Mouse (Mus musculus) MEL (cell line): Measurements from ENCODE around the gene Cnih1. TPM values are rescaled to one million over a fixed set of nuclear protein-coding genes. Genes with fewer than 3 reads are reported as not detected.

Source experiments
- DNase-seq: peaks from one replicate; pipeline ENCODE4 v3.0.0; 2011; ENCODE audit warnings: low read depth, low spot score
- H3K27ac ChIP-seq: 2 replicates; pipeline ENCODE4 v1.5.1; 2012; ENCODE audit warnings: low read depth, mild to moderate bottlenecking, control low read depth, low read length, moderate library complexity; ENCODE audit not compliant: control insufficient read depth
- H3K27me3 ChIP-seq, 2 experiments: fragments of 150-350 bp in 1 of 2; sonication (generic) in 1 of 2; 2 replicates each; pipeline ENCODE4 v1.6.1; 2012; ENCODE audit warnings: low read length in 2 of 2, mild to moderate bottlenecking in 2 of 2, improper control_type of control experiment in 1 of 2, moderate library complexity in 1 of 2; ENCODE audit not compliant: insufficient read depth in 2 of 2, control insufficient read depth in 1 of 2
- H3K36me3 ChIP-seq, 2 experiments: 2 replicates each; pipeline ENCODE4 v1.6.1; 2012 to 2014; ENCODE audit warnings: low read length in 2 of 2, improper control_type of control experiment in 1 of 2, inconsistent platforms in 1 of 2, mild to moderate bottlenecking in 1 of 2; ENCODE audit not compliant: insufficient read depth in 2 of 2, control insufficient read depth in 1 of 2
- H3K4me1 ChIP-seq, 2 experiments: fragments of 150-350 bp in 1 of 2; sonication (generic) in 1 of 2; 2 replicates each; pipeline ENCODE4 v1.6.1; 2012; ENCODE audit warnings: low read length in 2 of 2, improper control_type of control experiment in 1 of 2, mild to moderate bottlenecking in 1 of 2; ENCODE audit not compliant: insufficient read depth in 2 of 2, control insufficient read depth in 1 of 2
- H3K4me3 ChIP-seq, 2 experiments: fragments of 150-350 bp in 1 of 2; sonication (generic) in 1 of 2; 2 replicates each; pipeline ENCODE4 v1.5.1; 2012; ENCODE audit warnings: low read depth in 2 of 2, low read length in 2 of 2, mild to moderate bottlenecking in 2 of 2, moderate library complexity in 2 of 2, control low read depth in 1 of 2, improper control_type of control experiment in 1 of 2; ENCODE audit not compliant: control insufficient read depth in 1 of 2, insufficient read depth in 1 of 2
- H3K79me2 ChIP-seq: 2 replicates; pipeline ENCODE4 v1.6.1; 2012; ENCODE audit warnings: mild to moderate bottlenecking, low read length, moderate library complexity; ENCODE audit not compliant: control insufficient read depth, poor library complexity, insufficient read depth
- H3K9ac ChIP-seq: 2 replicates; pipeline ENCODE4 v1.6.1; 2012; ENCODE audit warnings: low read depth, mild to moderate bottlenecking, control low read depth, low read length, moderate library complexity; ENCODE audit not compliant: control insufficient read depth, poor library complexity, severe bottlenecking
- H3K9me3 ChIP-seq: fragments of 150-350 bp; sonication (generic); replicated peaks from 2 replicates; pipeline ENCODE4 v1.6.1; 2012; ENCODE audit warnings: mild to moderate bottlenecking, low read length, improper control_type of control experiment, moderate library complexity; ENCODE audit not compliant: insufficient read depth
- BHLHE40 ChIP-seq: IDR thresholded peaks from 2 replicates; pipeline ENCODE4 v1.6.1; 2012; ENCODE audit warnings: low read depth, mild to moderate bottlenecking, inconsistent platforms, low read length, improper control_type of control experiment, borderline replicate concordance
- CHD1 ChIP-seq: IDR thresholded peaks from 2 replicates; pipeline ENCODE4 v1.6.1; 2012; ENCODE audit warnings: low read depth, mild to moderate bottlenecking, inconsistent platforms, low read length, improper control_type of control experiment
- CTCF ChIP-seq, 3 experiments: IDR thresholded peaks in 2 of 3; conservative IDR thresholded peaks in 1 of 3; 2 replicates each; pipeline ENCODE4 v1.5.1; 2011 to 2012; ENCODE audit warnings: low read length in 3 of 3, low read depth in 2 of 3, mild to moderate bottlenecking in 2 of 3, improper control_type of control experiment in 1 of 3, inconsistent platforms in 1 of 3, mixed read lengths in 1 of 3, moderate library complexity in 1 of 3; ENCODE audit not compliant: control insufficient read depth in 1 of 3, insufficient read depth in 1 of 3, poor library complexity in 1 of 3, severe bottlenecking in 1 of 3
- ELF1 ChIP-seq: IDR thresholded peaks from 2 replicates; pipeline ENCODE4 v1.6.1; 2014; ENCODE audit warnings: low read depth, mild to moderate bottlenecking, inconsistent platforms, low read length, improper control_type of control experiment, moderate library complexity
- EP300 ChIP-seq, 2 experiments: IDR thresholded peaks; 2 replicates each; pipeline ENCODE4 v1.6.1; 2011; ENCODE audit warnings: improper control_type of control experiment in 2 of 2, low read length in 2 of 2, low read depth in 1 of 2, mild to moderate bottlenecking in 1 of 2
- ETS1 ChIP-seq: IDR thresholded peaks from 2 replicates; pipeline ENCODE4 v1.6.1; 2012; ENCODE audit warnings: low read depth, mild to moderate bottlenecking, inconsistent platforms, low read length, improper control_type of control experiment, moderate library complexity
- GABPA ChIP-seq: IDR thresholded peaks from 2 replicates; pipeline ENCODE4 v1.6.1; 2012; ENCODE audit warnings: low read depth, mild to moderate bottlenecking, inconsistent platforms, low read length, improper control_type of control experiment, moderate library complexity
- GATA1 ChIP-seq: IDR thresholded peaks from 2 replicates; pipeline ENCODE4 v1.6.1; 2011; ENCODE audit warnings: low read depth, low read length, improper control_type of control experiment
- HCFC1 ChIP-seq: IDR thresholded peaks from 2 replicates; pipeline ENCODE4 v1.6.1; 2012; ENCODE audit warnings: low read depth, mild to moderate bottlenecking, inconsistent platforms, low read length, improper control_type of control experiment, moderate library complexity
- JUND ChIP-seq: IDR thresholded peaks from 2 replicates; pipeline ENCODE4 v1.6.1; 2011; ENCODE audit warnings: low read depth, mild to moderate bottlenecking, improper control_type of control experiment, low read length
- KAT2A ChIP-seq: conservative IDR thresholded peaks from 2 replicates; pipeline ENCODE4 v1.6.1; 2012; ENCODE audit warnings: low read depth, low read length, improper control_type of control experiment, inconsistent platforms
- MAX ChIP-seq: IDR thresholded peaks from 2 replicates; pipeline ENCODE4 v1.6.1; 2011; ENCODE audit warnings: low read length, improper control_type of control experiment
- MAZ ChIP-seq: IDR thresholded peaks from 2 replicates; pipeline ENCODE4 v1.6.1; 2012; ENCODE audit warnings: low read depth, mild to moderate bottlenecking, inconsistent platforms, low read length, improper control_type of control experiment
- MEF2A ChIP-seq: IDR thresholded peaks from 2 replicates; pipeline ENCODE4 v1.6.1; 2014; ENCODE audit warnings: low read depth, mild to moderate bottlenecking, inconsistent platforms, low read length, improper control_type of control experiment; ENCODE audit not compliant: poor library complexity, insufficient replicate concordance, severe bottlenecking; ENCODE audit errors: extremely low read depth
- MXI1 ChIP-seq: IDR thresholded peaks from 2 replicates; pipeline ENCODE4 v1.6.1; 2011; ENCODE audit warnings: mild to moderate bottlenecking, low read depth, low read length, improper control_type of control experiment
- MYB ChIP-seq: IDR thresholded peaks from 2 replicates; pipeline ENCODE4 v1.6.1; 2011; ENCODE audit warnings: mild to moderate bottlenecking, low read depth, low read length, improper control_type of control experiment
- MYC ChIP-seq: IDR thresholded peaks from 2 replicates; pipeline ENCODE4 v1.6.1; 2011; ENCODE audit warnings: low read depth, mild to moderate bottlenecking, low read length, improper control_type of control experiment, moderate library complexity
- NELFE ChIP-seq: IDR thresholded peaks from 2 replicates; pipeline ENCODE4 v1.6.1; 2011; ENCODE audit warnings: low read depth, low read length, improper control_type of control experiment
- NRF1 ChIP-seq: IDR thresholded peaks from 2 replicates; pipeline ENCODE4 v1.6.1; 2014; ENCODE audit warnings: low read depth, mild to moderate bottlenecking, inconsistent platforms, low read length, improper control_type of control experiment, moderate library complexity; ENCODE audit not compliant: poor library complexity, insufficient read depth, severe bottlenecking
- POLR2A ChIP-seq, 2 experiments: IDR thresholded peaks; 2 replicates each; pipeline ENCODE4 v1.6.1; 2011 to 2012; ENCODE audit warnings: low read length in 2 of 2, mild to moderate bottlenecking in 2 of 2, control low read depth in 1 of 2, improper control_type of control experiment in 1 of 2, low read depth in 1 of 2, moderate library complexity in 1 of 2; ENCODE audit not compliant: control insufficient read depth in 1 of 2, insufficient read depth in 1 of 2, poor library complexity in 1 of 2
- POLR2AphosphoS2 ChIP-seq: IDR thresholded peaks from 2 replicates; pipeline ENCODE4 v1.6.1; 2011; ENCODE audit warnings: low read length, improper control_type of control experiment
- POLR2AphosphoS5 ChIP-seq: IDR thresholded peaks from 2 replicates; pipeline ENCODE4 v1.6.1; 2012; ENCODE audit warnings: low read depth, borderline replicate concordance, mild to moderate bottlenecking, inconsistent platforms, low read length, moderate library complexity, mixed read lengths
- RAD21 ChIP-seq: IDR thresholded peaks from 2 replicates; pipeline ENCODE4 v1.6.1; 2011; ENCODE audit warnings: mild to moderate bottlenecking, low read depth, low read length, improper control_type of control experiment
- RCOR1 ChIP-seq: IDR thresholded peaks from 2 replicates; pipeline ENCODE4 v1.6.1; 2012; ENCODE audit warnings: low read depth, mild to moderate bottlenecking, inconsistent platforms, low read length, improper control_type of control experiment
- SIN3A ChIP-seq: IDR thresholded peaks from 2 replicates; pipeline ENCODE4 v1.6.1; 2012; ENCODE audit warnings: low read length, improper control_type of control experiment, inconsistent platforms
- SMC3 ChIP-seq: IDR thresholded peaks from 2 replicates; pipeline ENCODE4 v1.6.1; 2011; ENCODE audit warnings: low read depth, low read length, improper control_type of control experiment
- TBP ChIP-seq: IDR thresholded peaks from 2 replicates; pipeline ENCODE4 v1.8.0; 2011; ENCODE audit warnings: low read depth, low read length, improper control_type of control experiment
- TCF12 ChIP-seq: IDR thresholded peaks from 2 replicates; pipeline ENCODE4 v1.6.1; 2014; ENCODE audit warnings: low read depth, mild to moderate bottlenecking, inconsistent platforms, low read length, improper control_type of control experiment, moderate library complexity
- UBTF ChIP-seq: IDR thresholded peaks from 2 replicates; pipeline ENCODE4 v1.6.1; 2012; ENCODE audit warnings: low read depth, mild to moderate bottlenecking, inconsistent platforms, low read length, improper control_type of control experiment, moderate library complexity, borderline replicate concordance; ENCODE audit not compliant: insufficient read depth
- USF1 ChIP-seq: IDR thresholded peaks from 2 replicates; pipeline ENCODE4 v1.6.1; 2014; ENCODE audit warnings: low read depth, mild to moderate bottlenecking, inconsistent platforms, low read length, improper control_type of control experiment, moderate library complexity
- USF2 ChIP-seq, 2 experiments: IDR thresholded peaks; 2 replicates each; pipeline ENCODE4 v1.6.1; 2011 to 2012; ENCODE audit warnings: improper control_type of control experiment in 2 of 2, low read length in 2 of 2, borderline replicate concordance in 1 of 2, inconsistent platforms in 1 of 2, low read depth in 1 of 2, mild to moderate bottlenecking in 1 of 2; ENCODE audit not compliant: insufficient read depth in 1 of 2
- ZC3H11A ChIP-seq: IDR thresholded peaks from 2 replicates; pipeline ENCODE4 v1.6.1; 2012; ENCODE audit warnings: low read depth, mild to moderate bottlenecking, inconsistent platforms, low read length, improper control_type of control experiment
- ZMIZ1 ChIP-seq: IDR thresholded peaks from 2 replicates; pipeline ENCODE4 v1.6.1; 2012; ENCODE audit warnings: low read depth, mild to moderate bottlenecking, inconsistent platforms, low read length, improper control_type of control experiment, moderate library complexity
- ZNF384 ChIP-seq: IDR thresholded peaks from 2 replicates; pipeline ENCODE4 v1.6.1; 2012; ENCODE audit warnings: low read depth, mild to moderate bottlenecking, inconsistent platforms, low read length, improper control_type of control experiment
- polyA plus RNA-seq, 2 experiments: library from polyadenylated mRNA; stranded (reverse) in 1 of 2; unstranded in 1 of 2; fragments of >175 nt in 1 of 2; fragments of >200 nt in 1 of 2; gene quantifications; 2 replicates each; pipeline versions ENCODE4 v1.2.1 to v1.2.4; 2012; ENCODE audit warnings: low replicate concordance in 2 of 2, low read depth in 1 of 2; ENCODE audit not compliant: insufficient read length in 2 of 2, insufficient read depth in 1 of 2, missing spikeins in 1 of 2
- total RNA-seq: library from RNA; depleted of rRNA; stranded (reverse); fragments of 300-350 nt; gene quantifications from 2 replicates; pipeline ENCODE4 v1.2.3, GENCODE M21; 2012

Cnih1 gene
- total and polyA plus RNA-seq, 3 experiments: 50.6 to 155 TPM; not detected in 1

DNA sequence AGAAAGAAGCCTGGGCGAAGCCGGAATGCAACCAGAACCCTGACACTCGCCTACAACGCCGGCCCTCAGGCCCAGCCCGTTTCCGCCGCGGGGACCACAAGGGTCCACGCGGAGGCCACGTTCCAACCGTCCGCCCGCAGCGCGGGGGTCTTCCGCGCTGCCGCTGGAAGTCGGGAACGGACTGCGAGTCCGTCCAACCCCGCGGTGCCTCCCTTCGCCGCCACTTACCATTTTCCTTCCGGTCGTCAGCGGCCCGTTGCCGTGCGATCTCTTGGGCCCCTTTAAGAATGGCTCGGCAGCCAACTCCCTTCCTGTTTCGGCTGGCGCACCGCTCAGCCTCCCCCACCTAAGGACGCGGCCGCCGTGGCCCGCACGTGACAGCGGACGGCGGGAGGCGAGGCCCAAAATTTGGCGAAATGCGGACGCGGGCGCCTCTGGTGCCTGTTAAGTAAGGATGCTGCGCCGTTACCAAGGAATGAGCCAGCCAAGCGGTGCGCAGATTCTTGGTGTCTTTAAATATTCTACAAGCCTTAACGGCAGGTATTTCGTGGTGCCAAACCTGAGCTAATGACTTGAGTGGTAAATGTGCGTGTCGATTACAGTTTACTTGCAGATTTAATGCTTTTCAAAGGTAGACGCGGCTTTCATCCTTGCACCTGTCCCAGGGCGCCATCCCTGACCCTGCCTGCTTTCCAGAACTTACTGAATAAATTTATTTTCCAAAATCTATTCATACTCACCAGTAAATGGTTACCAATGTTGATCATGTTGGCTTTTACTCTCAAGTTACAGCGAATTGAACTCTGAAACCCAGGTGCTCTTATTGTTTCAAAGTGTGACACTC is 33.9 kb upstream of the Cnih1 start, which contains the start of gene Gmfb:
TSS of gene Gmfb (minus strand) at position 370 of the 844 bp plus-strand sequence.
- no peaks in the 10 kb centered on the region for H3K9me3 ChIP-seq
- peak within 1 kb of the TSS; percentile 96 for H3K27ac ChIP-seq
- H3K36me3 ChIP-seq: peaks cover 3 to 18% of the 10 kb centered on the region in 2 experiments; a peak in 3 of 4 replicates
- H3K27me3 ChIP-seq: no peaks in the 10 kb centered on the region
- H3K79me2 ChIP-seq: peaks cover 39% of the 10 kb centered on the region
- peak within 1 kb of the TSS; percentile 95 to 99 for H3K4me3 ChIP-seq
- peaks cover 4 to 18% of the 10 kb centered on the region in 2 experiments for H3K4me1 ChIP-seq
- peak within 1 kb of the TSS; percentile 100 for H3K9ac ChIP-seq
- DNase-seq: peak; percentile 95
- TF ChIP-seq MYB (peak; percentile 83), USF1 (peak; percentile 97), HCFC1 (peak; percentile 92), SMC3 (0 out of 2 replicates have a peak, but pooled peaks have one; percentile 15), GATA1 (no peak), MAX (peak; percentile 96), MXI1 (peak; percentile 93), MYC (peak; percentile 96), USF2 (IDR thresholded peaks at IDR 0.05; ENCODE audit: borderline replicate concordance in 1 of 2, insufficient read depth in 1 of 2, low read depth in 1 of 2, low read length in 2 of 2) (peak in 1 of 2 experiments; percentile 82; a peak in 2 of 4 replicates), TCF12 (peak; percentile 70; the same call in 1 of the 2 replicates), RAD21 (no peak), MAZ (peak; percentile 71; the same call in 1 of the 2 replicates), JUND (no peak), ELF1 (peak; percentile 90), ZNF384 (no peak), NRF1 (0 out of 2 replicates have a peak, but pooled peaks have one; percentile 27), ZC3H11A (no peak), NELFE (peak; percentile 78), KAT2A (no peak; the same call in 1 of the 2 replicates), BHLHE40 (peak; percentile 100), POLR2A (IDR thresholded peaks at IDR 0.05; ENCODE audit: control insufficient read depth in 1 of 2, insufficient read depth in 1 of 2, low read depth in 1 of 2, low read length in 2 of 2, poor library complexity in 1 of 2) (peak; percentile 60 to 79; a peak in 2 of 4 replicates), GABPA (no peak), UBTF (0 out of 2 replicates have a peak, but pooled peaks have one; percentile 42), ZMIZ1 (peak; percentile 55; the same call in 1 of the 2 replicates), RCOR1 (peak; percentile 45; the same call in 1 of the 2 replicates), TBP (no peak), EP300 (IDR thresholded peaks at IDR 0.05; ENCODE audit: low read depth in 1 of 2, low read length in 2 of 2) (peak in 1 of 2 experiments; percentile 76; a peak in 3 of 4 replicates), ETS1 (peak; percentile 75), SIN3A (peak; percentile 97; the same call in 1 of the 2 replicates), POLR2AphosphoS5 (no peak), POLR2AphosphoS2 (no peak; the same call in 1 of the 2 replicates), MEF2A (no peak), CTCF (IDR thresholded peaks at IDR 0.05 in 2 of 3, conservative IDR thresholded peaks at IDR 0.05 in 1 of 3; ENCODE audit: control insufficient read depth in 1 of 3, insufficient read depth in 1 of 3, low read depth in 2 of 3, low read length in 3 of 3, poor library complexity in 1 of 3, severe bottlenecking in 1 of 3) (no peak), CHD1 (no peak)
